Mouse (Mus musculus) right cerebral cortex, postnatal 25 days (tissue): ENCODE data around the gene Sox21.
A peak's percentile ranks its signal among the peaks of the same experiment; 100 is the strongest.

Experiments used
- DNase-seq: peaks from one replicate; pipeline ENCODE4 v3.0.0; 2022

Sox21 gene

DNA sequence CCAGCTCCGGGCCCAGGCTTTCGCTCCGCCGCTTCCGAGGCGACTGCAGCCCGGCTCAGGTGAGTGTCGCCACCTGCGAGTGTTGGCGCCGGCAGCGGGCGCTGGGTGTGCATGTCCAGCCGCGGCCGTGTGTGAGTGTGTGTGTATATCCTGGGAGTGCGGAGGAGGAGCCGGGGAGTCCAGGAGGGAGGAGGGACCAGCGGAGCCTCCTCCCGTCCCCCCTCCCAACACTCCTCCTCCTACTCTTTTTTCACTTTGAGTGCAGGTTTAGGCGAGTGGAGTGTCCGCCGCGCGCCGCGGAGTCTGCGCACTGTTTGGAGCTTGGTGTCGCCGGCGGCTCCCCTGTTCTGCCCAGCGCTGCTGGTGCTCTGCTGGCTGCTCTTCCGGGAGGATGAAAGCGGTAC, at the start of gene Sox21:
TSS of gene Sox21 (minus strand) at position 145 of the 404 bp plus-strand sequence.
- peak; percentile 56 for DNase-seq

DNA sequence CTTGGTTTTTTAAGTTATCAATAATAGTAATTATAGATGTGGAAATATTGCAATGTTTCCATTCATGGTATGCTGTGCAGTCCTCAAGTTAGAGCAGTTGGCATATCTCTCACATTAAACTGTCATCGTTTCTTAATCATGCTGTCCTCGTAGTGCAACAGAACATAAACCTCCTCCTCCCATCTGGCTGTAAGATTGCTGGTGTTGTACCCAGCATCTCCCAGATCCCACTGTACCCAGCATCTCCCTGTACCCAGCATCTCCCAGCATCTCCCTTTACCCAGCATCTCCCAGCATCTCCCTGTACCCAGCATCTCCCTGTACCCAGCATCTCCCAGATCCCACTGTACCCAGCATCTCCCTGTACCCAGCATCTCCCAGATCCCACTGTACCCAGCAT, 49.3 kb upstream of the Sox21 start:
- DNase-seq: no peak

DNA sequence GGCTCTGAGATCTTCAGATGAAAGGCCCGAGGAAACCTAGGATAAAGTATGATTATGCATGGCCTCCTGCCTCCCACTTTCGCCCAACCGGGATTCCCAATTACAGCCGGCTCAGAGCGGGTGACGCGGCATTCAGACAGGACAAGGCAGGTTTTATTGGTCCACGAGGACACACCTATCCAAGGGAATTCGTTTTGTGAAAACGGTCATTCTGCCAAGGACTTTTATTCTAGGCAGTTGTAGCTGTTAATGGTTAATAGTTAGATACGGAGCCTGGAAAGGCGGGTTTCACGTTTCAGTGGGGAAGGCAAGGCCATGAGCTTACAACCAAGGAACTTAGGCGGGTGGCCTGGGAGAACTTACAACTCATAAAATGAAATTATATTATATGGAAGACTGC, 46.1 kb upstream of the Sox21 start:
- no peak for DNase-seq

DNA sequence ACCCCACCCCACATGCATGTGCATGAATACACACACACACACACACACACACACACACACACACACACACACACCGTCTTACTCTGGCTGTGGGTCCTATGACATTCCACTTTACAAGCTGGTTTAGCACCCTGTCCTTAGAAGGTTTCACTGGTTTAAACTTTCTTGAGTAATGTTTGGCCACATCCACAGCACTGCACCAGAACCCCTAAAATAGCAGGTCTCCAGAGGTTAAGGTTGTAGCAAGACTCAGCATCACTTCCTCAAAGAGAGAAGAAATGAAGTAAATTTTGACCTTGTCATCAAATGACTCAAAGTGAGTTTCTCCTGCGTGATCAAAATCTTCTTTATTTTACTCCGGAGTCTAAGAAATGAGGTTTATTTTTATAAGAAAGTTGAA, 45.4 kb upstream of the Sox21 start:
- no peak for DNase-seq

DNA sequence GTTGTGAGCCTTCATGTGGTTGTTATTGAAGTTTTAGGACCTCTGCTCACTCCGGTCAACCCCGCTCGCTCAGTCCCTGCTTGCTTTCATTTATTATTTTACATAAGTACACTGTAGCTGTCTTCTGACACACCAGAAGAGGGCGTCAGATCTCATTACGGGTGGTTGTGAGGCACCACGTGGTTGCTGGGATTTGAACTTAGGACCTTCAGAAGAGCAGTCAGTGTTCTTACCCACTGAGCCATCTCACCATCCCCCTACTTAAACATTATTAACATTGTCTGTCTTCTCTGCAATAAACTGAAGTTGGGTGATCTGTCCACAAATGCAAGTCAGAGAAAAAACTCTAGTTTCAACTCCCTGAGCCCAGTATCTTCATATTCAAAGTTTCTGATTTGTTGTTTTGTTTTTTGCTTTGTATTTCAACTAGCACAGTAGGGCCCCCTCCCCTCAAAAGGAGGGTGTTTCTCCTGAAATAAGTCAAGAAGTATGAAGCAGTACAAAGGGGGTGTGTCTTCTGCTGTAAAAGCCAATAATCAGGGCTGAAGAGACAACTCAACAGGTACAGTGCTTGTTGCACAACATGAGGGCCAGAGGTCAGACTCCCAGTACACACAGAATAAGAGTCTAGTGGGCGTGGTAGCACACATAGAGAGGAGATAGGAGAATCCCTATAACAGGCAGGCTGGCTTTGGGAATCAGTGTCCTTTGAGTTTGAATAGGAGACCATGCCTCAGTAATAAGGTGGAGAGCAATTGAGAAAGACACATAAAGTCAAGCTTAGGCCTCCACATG, 41.1 kb upstream of the Sox21 start:
- DNase-seq: no peak

DNA sequence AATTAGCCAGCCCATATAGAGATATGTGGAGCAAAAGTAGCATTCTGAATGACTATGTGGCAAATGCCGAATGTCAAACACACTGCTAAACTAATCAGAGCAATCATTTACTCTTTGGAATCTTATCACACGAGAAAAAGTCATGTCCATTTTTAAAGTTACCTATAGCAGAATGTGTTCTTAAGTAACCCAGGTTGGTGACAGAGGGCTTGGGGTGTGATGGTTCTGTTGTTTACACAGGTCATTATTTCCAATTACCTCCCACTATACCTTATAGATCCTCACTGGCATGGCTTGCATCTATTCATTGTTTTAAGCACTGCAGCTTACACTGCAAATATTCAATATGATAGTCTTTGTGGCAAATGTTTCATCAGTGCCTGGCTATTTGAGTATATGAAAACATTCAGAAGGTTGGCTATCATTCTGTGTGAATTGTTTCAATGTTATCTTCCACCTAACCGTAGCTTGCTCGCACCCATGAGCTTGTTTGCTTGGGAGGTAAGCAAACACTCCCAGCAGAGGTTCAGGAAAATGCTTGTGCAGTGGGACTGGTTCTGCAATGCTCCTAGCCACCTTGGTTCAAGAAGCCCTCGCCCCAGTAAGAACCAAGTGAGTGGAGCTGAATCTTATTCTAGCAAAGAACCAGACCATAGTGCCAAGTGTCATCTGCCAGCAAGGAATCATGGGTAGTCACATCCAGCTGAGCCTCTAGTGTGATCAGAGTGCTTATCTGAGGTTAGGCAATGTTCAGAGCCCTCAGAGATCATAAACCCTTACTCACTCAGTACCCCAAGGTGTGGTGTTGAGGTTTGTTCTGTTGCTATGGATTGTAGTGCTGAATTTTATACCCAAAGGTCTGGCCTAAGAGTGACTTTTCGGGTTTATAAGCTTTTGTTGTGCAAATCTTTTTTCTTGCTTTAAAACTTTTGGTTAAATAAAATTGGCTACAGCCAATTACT, 36.0 kb upstream of the Sox21 start:
- no peak for DNase-seq

DNA sequence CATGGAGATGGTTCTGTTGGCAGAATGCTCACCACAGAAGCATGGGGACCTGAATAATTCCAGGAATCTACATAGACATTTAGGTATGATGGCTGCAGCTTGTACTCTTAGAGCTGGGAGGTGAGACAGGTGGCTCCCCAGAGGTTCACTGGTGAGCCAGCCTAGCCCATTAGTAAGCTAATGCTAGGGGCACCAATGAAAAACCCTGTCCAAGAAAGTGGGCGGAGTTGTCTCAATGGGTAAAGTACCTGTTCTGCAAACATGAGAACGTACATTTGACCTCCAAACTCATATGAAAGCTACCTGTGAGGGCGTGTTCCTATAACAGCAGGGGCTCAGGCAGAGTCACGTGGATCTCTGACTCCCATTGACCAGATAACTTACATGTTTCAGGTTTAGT, 32.0 kb upstream of the Sox21 start:
- no peak for DNase-seq

DNA sequence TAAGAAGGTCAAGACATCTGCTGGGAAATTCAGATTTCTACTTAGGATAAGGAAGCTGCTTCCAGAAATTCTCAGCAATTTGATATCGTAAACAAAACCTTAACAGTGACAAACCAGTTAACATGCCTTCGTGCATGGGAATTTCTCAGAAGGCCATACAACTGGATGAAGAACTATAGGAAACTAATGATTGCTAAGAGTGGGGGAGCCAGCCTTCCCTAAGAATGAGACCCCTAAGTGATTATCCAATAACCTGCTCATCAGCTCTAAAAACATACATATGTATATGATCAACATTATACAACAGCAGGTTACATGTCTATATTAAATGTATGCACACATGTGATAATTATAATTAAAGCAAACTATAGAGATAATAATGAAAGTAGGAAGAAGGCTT, 29.8 kb upstream of the Sox21 start, which contains the start of gene Gm9376:
TSS of gene Gm9376 (plus strand) at position 301 of the 400 bp plus-strand sequence.
- DNase-seq: no peak

DNA sequence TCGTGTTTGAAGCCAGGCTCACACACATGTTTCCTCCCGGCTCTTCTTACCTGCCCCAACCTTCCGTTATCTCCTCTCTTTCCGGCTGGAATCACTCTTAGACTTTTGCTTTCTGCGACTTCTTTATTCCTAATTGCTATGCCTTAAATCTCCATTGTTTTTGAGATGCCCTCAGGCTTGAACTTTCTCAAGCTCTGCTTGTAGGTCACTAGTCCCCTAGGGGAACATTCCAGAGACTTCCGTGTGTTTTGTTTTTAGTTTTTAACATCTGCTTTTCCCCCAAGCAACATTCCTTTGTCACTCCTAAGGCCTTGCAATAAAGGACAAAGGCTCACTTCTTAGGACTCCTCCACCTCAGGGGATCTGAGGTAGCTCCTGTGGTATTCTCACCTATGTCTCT, 16.6 kb upstream of the Sox21 start:
- DNase-seq: no peak

DNA sequence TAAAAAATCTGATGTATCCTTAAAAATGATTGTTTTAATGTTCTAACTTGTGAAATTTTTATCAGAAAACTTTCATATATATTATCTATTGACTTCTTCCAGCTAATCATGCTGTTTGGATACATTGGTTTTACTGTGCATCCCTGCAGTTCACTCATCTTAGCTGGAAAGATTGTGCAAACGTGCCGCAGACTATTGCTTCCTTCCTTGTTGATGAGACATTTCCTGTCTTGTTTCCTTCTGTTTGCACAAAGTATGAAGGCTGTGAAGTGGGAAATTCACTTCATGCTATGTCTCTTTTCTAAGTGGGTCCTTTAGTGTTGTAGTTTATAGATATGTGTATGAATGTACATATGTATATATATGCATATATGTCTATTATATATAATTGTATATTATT, 4.6 kb upstream of the Sox21 start:
- no peak for DNase-seq

DNA sequence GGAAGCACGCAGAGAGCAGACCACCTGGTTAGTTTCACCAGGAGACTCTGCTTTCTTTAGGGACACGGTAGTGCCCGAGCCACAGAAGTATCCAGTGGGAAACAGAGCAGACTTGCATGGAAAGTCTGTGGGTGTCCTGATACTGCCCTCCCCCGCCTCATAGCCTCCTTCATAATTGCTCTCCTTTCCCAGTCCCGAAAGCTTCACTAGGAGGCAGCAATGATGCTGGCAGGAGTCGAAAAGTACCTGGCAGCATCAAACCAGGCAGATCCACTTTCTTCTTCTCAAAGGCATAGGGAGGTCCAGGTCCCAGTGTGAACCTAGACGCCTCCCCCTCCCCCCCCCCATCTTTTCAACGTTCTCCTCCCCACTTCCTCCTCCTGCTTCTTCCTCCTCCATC, 2.5 kb upstream of the Sox21 start:
- DNase-seq: no peak

DNA sequence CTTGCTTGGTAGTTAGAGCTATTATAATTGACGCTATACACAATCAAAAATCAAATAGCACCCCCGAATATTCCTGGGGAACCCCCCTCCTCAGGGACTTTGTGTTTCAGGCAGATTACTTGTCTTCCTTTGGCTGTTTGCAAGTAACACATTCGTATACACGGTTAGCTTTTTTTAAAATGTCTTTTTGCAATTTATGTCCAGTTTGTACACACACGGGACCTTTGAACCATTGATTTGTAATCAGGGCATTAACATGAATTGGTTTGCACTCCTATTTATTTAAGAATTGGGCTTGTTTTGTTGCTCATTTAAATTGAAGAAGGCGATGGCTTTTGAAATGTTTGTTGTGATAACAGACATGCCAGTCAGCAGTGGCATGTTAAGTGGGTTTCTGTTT, 956 bp upstream of the Sox21 start:
- no peak for DNase-seq

DNA sequence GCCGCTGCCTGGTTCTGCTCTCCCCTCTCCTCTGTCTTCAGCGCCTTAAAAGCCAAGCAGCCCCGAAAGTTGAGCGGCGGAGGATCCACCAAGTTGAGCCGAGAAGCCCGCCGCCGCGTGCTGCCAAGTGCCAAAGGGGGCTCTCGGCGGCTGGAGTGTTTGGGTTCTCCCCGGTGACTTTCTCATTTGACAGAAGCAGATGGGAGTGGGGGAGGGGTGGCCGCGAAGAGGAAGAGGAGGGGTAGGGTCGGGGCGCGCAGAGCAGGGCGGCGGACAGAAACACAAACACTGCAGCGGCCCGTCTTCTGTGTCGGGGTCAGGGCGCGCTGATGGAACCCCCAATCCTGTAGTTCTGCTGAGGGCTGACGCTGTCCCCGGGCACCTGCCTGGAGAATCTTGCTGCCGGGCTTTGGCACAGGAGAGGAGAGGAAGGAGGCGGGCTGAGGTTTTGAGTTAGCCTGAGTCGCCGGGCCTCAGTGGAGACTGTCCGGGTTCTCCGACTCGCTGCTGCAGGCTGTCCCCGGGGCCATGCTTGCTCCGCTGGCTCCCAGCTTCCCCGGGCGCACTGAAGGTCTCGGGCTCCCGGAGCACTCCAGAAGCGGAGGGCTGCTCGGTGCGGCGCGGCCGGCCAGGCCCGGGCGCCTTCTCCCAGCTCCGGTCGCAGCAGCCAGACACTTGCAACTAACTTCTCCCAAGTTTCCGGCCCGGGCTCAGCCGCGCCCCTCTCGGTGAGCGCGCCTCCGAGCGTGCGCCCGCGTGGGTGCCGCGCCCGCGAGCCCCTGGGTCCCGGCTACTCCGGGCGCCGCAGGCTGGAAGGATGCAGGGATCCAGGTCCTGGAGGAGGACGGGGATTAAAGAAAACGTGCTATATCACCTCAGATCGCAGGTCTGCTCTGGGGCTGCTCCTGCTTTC, 601 bp downstream of the Sox21 start:
- DNase-seq: no peak

DNA sequence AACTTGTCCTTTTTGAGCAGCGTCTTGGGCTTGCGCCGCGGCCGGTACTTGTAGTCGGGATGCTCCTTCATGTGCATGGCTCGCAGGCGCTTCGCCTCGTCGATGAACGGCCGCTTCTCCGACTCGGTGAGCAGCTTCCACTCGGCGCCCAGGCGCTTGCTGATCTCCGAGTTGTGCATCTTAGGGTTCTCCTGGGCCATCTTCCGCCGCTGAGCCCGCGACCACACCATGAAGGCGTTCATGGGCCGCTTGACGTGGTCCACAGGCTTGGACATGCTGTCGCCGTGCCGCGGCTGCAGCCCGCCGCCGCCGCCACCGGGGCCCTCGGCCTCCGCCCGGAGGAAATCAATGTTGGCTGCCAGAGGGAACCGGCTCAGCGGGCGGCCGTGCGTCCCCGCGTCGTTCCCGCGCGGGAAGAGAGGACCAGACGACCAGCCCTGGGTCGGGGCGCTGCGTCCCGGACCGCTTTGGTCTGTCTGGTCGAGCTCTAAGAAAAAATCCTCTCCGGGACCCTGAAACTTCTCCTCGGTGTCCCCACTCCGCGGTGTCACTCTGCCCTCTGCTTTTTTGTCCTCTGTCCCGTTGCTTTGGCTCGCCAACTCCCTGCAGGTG, 1.4 kb downstream of the Sox21 start:
- no peak for DNase-seq

DNA sequence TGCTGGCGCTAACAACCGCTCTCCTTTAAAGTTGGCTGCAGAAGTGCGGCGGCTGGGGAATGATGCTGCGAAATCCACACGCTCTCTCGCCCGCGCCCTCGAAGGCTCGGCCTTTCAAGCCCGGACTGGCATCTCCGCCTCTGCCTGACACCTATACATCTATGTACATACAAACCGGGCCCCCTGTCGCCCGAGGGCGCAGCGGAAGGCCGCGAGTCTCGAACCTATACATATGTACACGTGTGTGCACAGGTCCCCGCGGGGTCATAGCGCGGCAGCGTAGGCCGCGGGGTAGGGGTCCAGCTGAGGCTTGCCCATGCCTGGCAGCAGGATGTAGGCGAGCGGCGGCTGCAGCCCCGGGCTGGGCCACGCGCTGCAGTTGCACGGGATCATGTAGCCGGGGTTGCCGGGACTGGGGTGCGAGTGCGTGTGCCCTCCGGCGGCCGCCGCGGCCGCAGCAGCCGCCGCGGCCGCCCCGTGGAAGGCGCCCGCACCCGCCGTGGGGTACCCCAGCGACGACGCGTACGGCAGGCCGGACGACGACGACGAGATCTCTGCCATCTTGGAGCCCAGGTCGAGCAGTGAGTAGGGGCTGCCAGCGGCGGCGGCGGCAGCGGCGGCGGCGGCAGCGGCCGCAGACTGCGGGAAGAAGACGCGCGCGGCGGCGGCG, 2.2 kb downstream of the Sox21 start:
- DNase-seq: no peak

DNA sequence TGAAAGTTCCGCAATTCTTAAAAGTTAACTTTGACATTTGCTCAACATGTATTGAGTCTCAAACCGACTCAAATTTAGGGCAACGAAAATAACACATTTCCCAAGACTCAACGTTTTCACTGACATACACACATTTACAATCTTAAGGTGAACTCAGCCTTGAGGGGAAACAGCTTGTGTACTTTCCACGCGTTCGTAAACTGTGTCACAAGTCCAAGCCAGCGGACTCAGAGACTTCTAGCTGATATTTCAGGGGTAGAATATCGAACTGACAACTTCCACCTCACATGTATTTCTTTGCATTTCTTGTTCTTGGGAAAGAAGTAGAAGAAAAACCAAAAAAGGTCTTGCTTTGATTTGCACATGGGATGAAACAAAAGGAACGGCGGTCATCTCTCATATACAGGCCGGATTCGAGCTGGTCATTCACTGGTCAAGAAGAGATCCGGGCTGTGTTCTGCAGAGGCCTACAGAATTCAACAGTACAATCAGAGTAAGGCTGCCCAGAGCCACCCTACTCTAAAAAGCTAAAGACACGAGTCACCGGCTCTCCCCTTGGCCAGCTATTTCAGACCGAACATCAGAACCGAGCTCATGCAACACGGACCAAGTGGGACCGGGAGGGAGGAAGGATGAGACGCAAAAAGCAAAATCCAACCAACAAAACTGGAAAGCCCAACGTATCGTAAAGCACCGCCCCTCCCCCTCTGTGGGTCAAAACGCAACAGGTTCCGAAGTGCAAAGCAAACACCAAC, 2.9 kb downstream of the Sox21 start:
- DNase-seq: no peak

DNA sequence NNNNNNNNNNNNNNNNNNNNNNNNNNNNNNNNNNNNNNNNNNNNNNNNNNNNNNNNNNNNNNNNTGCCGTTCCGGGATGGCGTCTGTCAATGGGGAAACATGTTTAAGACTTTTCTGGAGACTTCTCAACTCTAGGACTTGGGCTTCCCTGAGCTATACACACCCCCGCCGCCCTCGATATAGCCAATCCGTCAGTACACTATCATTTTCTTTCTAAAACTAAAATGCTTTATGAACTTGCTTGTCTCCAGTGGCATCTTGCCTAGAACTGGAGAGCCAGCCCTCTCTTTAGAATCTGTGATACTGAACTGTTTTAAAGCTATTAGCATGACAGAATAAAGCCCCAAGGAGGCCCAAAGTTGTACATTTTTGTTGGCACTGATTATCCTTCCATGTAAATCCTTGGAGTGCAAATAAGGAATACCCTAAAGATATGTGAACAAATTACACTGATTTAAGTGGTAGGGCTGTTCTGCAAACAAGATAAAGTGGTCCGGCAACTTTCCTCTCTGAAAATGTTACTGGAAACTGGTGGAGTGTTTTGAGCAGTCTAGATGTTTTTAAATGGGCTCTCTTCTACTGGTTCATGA, 4.4 kb downstream of the Sox21 start:
- no peak for DNase-seq

DNA sequence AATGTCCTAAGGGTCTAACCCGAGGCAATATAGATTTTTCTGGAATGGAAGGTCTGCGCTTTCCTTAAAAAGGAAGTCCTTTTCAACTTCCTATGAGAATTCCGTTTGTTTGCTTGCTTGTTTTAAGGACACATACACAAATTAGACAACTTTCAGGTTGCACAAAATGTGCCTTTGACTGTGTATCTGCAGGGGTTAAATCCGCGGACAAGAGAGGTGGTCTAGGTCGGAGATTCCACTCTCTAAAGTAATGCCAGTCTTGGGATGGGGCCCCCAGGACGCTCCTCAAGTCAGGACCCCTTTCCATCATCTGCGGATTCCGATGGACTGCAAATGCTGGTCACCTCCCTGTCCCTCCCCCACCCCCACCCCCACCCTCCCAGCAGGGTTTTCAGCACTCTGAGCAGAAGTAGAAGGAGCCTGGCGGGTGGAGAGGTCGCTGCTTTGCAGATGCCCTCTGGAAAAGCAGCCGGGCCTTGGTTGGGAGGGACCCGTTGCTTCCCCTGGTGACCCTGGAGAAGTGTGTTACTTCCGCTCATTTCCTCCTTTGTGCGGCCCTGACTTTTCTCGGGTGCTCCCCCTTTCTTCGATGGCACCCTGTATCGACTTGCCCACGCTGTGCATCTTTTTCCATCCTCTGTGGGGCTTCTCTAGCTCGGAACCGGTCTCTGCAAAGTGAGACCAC, 10.2 kb downstream of the Sox21 start:
- DNase-seq: no peak

DNA sequence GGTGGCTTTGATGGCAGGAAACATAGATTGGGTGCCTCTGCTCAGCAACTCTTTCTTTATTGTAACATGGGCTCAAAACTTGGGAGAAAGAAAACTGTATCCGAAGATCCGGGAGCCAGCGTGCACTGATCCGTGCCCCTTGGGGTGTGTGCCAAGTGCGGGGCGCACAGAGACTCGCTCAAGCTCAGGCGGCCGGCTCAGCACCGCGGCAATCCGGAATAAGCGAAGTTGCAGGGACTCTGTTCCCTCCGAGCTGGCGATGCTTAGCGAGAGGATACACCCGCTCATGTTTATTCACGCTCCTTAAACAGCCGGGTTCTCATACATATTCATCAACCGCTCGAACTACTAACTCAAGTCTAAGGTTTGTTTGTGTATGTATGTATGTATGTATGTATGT, 10.9 kb downstream of the Sox21 start:
- DNase-seq: no peak
